Mouse (Mus musculus): ENCODE measurements at regions not wholly inside any gene's neighbourhood (a gene's known extent, or its start where the extent isn't known, plus 50 kb on each side); places are given as distances from the start of the nearest gene placed in this dataset.

DNA sequence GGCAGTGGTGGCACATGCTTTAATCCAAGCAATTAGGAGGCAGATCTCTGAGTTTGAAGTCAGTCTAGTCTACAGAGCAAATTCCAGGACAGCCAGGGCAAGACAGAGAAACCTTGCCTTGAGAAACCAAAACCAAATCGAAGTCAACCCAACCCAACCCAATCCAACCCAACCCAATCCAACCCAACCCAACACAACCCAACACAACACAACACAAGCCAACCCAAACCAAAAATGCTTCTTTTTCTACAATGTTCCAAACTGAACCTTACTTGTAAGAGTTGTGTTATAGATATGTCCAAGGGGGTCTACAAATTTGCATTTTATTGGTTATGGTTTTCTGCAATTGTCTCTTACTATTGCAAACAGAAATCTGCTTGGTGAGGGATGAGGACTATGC, 52.8 kb upstream of the Chodl start:
- DNase-seq (ENCODE audit: low spot score), result no peak

GRCm38 (mm10) chr16:78859006-78859405, 71.7 kb upstream of the Chodl start:
- DNase-seq (ENCODE audit: low spot score), result no peak

DNA sequence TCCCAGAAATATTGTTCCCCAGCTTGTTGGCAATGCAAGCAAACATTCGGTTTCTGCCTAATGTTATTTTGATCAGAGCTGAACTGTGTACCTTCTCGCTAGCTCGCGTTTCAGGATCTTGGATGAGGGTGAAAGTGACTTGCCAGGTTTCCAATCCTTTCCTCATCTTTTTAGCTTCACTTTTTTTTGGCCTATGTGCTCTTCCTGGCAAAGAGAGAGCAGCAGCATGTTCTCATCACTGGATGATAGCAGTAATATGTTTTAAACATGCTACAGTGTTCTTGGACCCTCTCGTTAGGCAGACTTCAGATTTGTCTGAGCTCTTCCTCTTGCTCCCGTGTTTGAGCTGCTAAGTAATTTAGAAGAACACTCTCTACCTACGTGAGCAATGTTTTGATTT, 99.8 kb upstream of the Chodl start:
- DNase-seq (ENCODE audit: low spot score), result no peak

DNA sequence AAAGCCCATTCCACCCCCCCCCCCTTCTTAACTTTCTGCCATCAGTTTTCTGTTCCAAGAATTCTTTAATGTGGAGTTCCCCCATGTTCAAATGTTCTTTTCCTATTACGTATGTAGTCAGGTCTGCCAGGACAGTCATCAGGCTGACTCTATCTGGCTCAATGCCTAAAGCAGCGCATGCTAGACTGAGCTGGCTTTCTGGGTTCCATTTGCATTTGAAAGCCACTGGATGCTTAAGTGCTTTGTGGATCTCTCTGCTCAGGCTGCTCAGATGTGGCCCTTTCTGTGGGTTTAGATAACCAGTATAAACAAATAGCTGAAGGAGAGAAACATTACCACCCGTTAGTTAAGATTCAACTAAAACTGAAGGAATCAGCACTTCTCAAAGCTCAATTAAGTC, 103.0 kb upstream of the Chodl start:
- DNase-seq (ENCODE audit: low spot score), result no peak

DNA sequence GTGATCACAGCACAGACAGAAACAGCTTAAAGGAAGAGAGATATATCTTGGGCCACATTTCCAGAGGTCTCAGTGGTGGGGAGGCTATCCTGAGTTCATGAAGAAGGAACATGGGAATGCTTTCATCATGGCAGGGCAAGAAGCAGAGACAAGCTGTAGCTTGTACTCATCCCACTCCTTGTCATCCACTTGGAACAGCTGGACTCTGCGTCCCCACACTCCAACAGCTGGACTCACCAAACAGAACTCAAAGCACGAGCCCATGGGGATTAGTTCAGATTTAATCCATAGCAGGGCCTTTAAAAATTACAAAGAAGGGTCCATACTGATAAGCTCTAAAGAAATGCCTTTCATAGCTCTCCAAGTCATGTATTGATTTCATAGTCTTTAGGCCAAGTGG, 140.7 kb upstream of the Chodl start:
- DNase-seq (ENCODE audit: low spot score), result peak; percentile 23

DNA sequence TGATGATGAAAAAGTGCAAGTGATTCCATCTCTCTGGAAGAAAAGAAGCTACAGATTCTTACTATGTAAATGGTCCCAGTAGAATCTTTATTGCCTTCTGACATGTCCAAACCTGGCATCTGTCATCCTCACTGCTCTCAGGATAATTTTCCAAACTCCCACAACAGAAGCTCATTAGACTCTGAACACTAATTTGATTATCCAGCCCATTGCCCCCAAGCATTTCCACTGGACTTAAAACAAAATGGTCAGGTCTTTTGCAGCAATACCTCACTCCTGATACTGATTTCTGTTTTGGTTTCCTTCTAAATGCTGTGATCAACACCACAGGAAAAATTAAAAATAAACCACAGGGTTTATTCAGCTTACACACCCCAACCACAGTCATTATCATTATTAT, 171.5 kb upstream of the Chodl start:
- no peak for DNase-seq (ENCODE audit: low spot score)

- no peak for DNase-seq (ENCODE audit: low spot score)
Measured at GRCm38 (mm10) chr16:78737902-78738301, 161.4 kb upstream of the D16Ertd472e start.

- no peak for DNase-seq (ENCODE audit: low spot score)
Measured at GRCm38 (mm10) chr16:78730583-78731501, 154.3 kb upstream of the D16Ertd472e start.

DNA sequence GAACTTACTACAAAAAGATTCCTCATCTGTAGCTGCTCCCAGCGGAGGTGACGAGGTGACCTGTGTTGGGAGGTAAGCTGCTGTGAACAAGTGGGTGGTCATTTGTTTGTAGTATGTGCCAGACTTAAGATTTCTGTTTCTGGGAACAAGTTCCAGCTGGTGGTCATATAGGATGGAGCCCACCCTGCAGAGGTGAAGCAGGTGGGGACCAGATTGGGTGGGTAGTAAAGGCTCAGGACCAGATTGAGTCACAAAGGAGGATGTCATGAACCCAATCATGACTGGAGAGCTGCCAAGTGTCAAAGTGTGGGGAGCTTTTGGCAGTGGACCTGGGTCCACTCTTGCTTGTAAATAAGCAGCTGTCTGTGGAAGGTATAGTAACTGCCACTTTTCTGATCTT, 149.0 kb upstream of the D16Ertd472e start:
- DNase-seq (ENCODE audit: low spot score), result no peak

DNA sequence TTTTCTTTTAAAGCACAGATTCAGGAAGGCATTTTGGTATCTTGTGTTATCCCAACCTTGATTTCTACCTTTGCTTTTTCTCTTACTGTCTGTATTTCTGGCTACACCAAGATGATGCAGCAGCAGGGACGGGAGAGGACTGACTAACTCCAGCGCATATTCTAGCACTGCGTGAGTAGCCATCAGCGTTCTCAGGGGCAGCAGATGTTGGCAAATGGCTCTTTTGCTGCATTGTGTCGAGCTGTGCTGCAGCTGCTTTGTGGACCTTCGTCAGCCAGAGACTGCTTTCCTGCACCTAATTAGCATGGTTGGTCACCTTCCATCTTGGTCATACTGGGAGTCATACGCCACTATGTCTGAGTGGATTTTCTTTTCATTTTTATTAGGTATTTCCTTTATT, 133.4 kb upstream of the D16Ertd472e start:
- no peak for DNase-seq (ENCODE audit: low spot score)

GRCm38 (mm10) chr16:78707566-78707965, 131.1 kb upstream of the D16Ertd472e start:
- DNase-seq (ENCODE audit: low spot score), result no peak

DNA sequence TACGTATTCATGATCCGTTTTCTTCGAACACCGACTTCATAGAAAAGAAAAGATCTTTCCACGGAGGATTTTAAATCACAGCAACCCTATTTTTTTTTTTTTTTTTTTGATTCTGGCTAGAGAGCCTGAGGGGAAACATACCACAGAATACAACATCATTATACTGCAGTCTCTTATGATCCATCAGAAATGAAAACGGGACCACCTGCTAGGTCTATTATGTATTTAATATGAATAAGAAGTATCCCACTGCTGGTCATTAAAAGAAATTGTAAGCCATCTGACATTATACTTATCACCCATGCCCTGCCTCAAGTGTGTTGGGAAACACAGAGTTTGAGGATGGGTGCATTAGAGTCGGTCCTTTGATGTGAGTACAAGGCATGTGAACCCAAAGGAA, 130.7 kb upstream of the D16Ertd472e start:
- no peak for DNase-seq (ENCODE audit: low spot score)

- DNase-seq (ENCODE audit: low spot score), result no peak
Measured at GRCm38 (mm10) chr16:78697514-78698209, 121.2 kb upstream of the D16Ertd472e start.

GRCm38 (mm10) chr16:78688251-78688650, 111.7 kb upstream of the D16Ertd472e start:
- DNase-seq (ENCODE audit: low spot score), result no peak

- DNase-seq (ENCODE audit: low spot score), result no peak
Measured at GRCm38 (mm10) chr16:78685160-78685559, 108.7 kb upstream of the D16Ertd472e start.

DNA sequence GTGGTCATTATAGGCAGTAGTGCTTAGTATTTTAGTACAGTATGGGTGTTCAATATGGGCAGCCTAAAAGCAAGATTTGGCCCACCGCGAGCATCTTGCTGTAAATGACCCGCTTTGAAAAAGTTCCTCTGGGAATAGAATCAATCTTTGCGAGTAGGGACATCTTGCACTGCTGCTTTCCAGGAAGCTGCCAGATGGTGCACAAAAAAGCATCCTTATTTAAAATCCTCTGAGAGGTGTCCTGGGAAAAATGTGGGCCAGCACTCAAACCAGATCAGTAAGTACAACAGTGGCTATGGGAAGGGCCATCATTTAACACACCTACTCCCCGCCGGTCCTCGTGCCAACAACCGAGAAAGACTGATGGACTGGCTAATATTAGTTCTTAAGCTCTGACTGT, 107.5 kb upstream of the D16Ertd472e start:
- DNase-seq (ENCODE audit: low spot score), result no peak

DNA sequence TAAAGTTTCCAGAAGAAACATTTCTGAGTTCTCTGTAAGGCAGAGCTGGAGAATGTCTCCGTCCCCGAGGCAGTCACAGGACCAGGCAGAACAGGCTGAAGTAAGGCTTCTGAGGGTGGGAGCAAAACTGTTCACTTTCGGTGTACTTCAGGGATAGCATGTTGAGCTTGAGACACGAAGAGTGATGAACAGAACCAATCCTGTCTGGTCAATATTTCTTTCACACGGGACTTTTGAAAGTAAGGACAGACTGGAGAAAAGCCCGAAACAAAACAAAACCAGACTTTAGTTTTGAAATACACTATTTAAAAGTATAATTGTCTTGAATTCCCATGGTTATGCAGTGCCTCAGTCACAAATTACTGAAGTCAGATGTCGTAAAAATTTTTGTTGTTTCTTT, 84.6 kb upstream of the D16Ertd472e start:
- DNase-seq (ENCODE audit: low spot score), result no peak

DNA sequence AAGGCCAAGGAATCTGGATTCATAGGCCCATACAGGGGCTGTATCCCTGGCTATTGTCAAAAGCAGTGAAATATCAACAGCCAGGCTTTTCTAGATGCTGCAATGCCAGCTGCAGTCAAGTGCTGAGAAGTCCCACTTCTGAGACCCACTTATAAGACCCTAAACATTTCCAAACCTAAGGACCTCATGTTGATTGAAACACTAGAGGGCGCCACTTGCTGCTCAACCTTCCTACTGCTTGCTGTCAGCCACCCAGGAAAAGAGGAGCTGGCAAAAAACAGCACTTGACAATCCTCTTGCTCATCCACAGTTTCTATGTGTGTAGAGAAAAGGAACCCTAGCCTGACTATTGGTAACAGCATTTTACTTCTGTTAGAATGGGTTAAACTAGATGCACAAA, 68.2 kb upstream of the D16Ertd472e start:
- no peak for DNase-seq (ENCODE audit: low spot score)

DNA sequence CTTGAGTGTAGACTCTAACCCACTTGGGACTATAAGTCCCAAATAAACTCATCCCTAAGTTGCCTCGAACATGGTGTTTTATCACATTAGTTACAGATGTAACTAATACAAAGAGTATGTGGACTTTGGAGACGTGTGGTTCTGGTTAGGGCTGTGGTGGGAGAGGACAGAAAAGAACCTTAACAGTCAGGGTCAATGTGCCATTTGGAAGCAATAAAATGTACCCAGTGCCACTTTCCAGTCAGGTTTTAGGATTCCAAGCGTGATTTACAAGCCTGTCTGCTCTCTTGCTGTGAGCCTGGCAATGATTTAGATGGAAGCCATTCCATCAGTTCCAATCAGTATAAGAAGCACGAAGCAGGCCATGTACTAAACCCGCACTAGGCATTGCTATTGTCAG, 65.2 kb upstream of the D16Ertd472e start:
- DNase-seq (ENCODE audit: low spot score), result no peak

DNA sequence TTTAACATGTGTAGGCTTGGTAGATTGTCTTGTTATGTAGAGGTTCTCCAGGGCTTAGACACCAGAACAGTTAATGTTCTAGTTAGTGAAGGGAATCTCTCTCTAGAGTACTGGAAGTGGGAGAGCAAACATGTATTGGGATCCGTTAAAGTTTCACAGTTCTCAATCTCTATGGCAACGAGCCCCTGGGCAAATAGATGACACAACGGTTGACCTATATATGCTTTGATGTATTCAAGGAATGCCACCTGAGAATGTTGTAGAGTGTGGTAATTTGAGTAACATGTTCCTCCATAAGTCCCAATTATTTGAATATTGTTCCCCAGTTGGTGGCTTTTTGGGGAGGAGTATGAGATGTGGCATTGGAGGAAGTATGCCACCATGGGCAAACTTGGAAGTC, 64.7 kb upstream of the D16Ertd472e start:
- DNase-seq (ENCODE audit: low spot score), result no peak

DNA sequence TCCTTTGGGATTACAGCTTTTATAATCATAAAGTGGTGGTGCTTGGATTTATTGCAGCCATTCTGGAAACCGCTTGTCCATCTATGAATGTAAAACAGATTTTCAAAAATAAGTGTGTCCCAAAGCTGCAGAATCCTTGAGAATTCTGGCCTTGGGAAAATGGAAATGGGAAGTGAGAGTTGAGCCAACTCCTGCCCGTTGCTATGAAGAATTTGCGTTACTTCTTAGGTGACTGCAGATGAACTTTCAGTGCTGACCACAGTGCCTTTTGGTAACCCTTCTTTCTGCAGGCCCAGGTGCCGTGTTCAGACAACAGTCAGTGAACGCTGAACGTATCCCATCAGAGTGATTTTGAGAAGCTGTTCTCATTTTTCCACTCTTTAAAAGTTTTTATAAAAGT, 60.9 kb upstream of the D16Ertd472e start:
- no peak for DNase-seq (ENCODE audit: low spot score)

GRCm38 (mm10) chr16:78637015-78637414, 60.5 kb upstream of the D16Ertd472e start:
- no peak for DNase-seq (ENCODE audit: low spot score)

DNA sequence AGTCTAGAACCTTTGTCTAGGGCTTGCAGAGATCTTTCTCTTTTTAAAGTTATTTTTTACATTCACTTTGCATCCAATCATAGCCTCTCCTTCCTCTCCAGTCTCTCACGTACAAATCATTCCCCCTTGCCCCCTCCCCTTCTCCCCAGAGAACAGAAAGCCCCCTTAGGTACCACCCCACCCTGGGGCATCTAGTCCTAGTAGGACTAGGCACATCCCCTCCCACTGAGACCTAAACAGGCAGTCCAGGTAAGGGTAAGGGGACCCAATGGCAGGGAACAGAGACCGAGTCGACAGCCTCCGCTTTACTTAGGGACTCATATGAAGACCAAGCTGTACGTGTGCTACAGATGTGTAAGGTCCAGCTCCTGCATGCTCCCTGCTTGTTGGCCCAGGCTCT, 59.3 kb upstream of the D16Ertd472e start:
- DNase-seq (ENCODE audit: low spot score), result no peak

- peak; percentile 67 for DNase-seq (ENCODE audit: low spot score)
Measured at GRCm38 (mm10) chr16:78635257-78635656, 58.7 kb upstream of the D16Ertd472e start.
